Mouse (Mus musculus): Measurements from ENCODE around the gene Anxa11. TPM values are rescaled to one million over a fixed set of nuclear protein-coding genes. Genes with fewer than 3 reads are reported as not detected.
A peak's percentile ranks its signal among the peaks of the same experiment; 100 is the strongest.

Anxa11 gene
- polyA plus RNA-seq (2012; rRNA removed): 113 and 122 TPM in 2 replicates

GRCm38 (mm10) chr14:25841991-25842687 is at the start of gene Anxa11:
TSS of gene Anxa11 (plus strand) at chr14:25842156.
- no peaks in the 10 kb centered on the region for H3K36me3 ChIP-seq (ENCODE audit: control insufficient read depth, insufficient read depth, low read length)
- peaks cover 7% of the 10 kb centered on the region for H3K4me1 ChIP-seq (replicated peaks; ENCODE audit: control insufficient read depth, insufficient read depth, low read length)
- WGBS: under 1% methylated on average over 54 of the region's 54 CpGs
- TF ChIP-seq POLR2A (IDR thresholded peaks at IDR 0.05; ENCODE audit: control insufficient read depth, extremely low read depth, insufficient read depth, low read length, poor library complexity): peak; percentile 64; the same call in 1 of the 2 replicates
- 0 out of 2 replicates have a peak, but pooled peaks have one; percentile 56 for TF ChIP-seq CTCF (IDR thresholded peaks at IDR 0.05; ENCODE audit: borderline replicate concordance, control insufficient read depth, extremely low read depth, insufficient read depth, low read length, poor library complexity)
- no peaks in the 10 kb centered on the region for H3K27me3 ChIP-seq (ENCODE audit: control insufficient read depth, insufficient read depth, low read length)
- peak within 1 kb of the TSS; percentile 35; the same call in 1 of the 2 replicates for H3K27ac ChIP-seq (ENCODE audit: control insufficient read depth, insufficient read depth, low read length)
- DNase-seq: peak; percentile 96
- H3K4me3 ChIP-seq (ENCODE audit: control insufficient read depth, insufficient read depth, low read length): peak within 1 kb of the TSS; percentile 89

GRCm38 (mm10) chr14:25794331-25794730 is 47.6 kb upstream of the Anxa11 start:
- no peak for TF ChIP-seq CTCF (IDR thresholded peaks at IDR 0.05; ENCODE audit: borderline replicate concordance, control insufficient read depth, extremely low read depth, insufficient read depth, low read length, poor library complexity)
- TF ChIP-seq POLR2A (IDR thresholded peaks at IDR 0.05; ENCODE audit: control insufficient read depth, extremely low read depth, insufficient read depth, low read length, poor library complexity): no peak
- H3K36me3 ChIP-seq (ENCODE audit: control insufficient read depth, insufficient read depth, low read length): no peaks in the 10 kb centered on the region
- no peak overlapping the region for H3K27ac ChIP-seq (ENCODE audit: control insufficient read depth, insufficient read depth, low read length)
- no peaks in the 10 kb centered on the region for H3K27me3 ChIP-seq (ENCODE audit: control insufficient read depth, insufficient read depth, low read length)
- no peaks in the 10 kb centered on the region for H3K4me1 ChIP-seq (replicated peaks; ENCODE audit: control insufficient read depth, insufficient read depth, low read length)
- WGBS: 90% methylated on average over 2 of the region's 2 CpGs
- DNase-seq: no peak
- no peak overlapping the region for H3K4me3 ChIP-seq (ENCODE audit: control insufficient read depth, insufficient read depth, low read length)

DNA sequence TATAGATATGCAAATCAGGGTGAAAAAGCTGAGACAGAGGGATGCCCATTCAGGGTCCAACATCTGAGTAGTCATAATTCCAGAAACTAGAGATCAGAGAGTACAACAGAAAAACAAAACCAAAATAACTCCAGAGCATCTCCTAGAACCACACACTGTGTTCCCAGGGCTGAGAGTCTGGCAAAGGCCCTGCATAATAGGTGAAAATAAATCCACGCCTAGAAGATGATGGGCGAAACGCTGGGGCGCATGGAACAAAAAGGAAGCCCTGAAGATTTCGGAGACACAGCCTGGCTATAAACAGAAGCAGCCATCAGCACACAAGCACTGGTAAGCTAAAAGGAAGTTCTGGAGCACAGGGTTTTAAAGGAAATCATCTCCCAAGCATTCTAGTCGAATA is 46.9 kb upstream of the Anxa11 start:
- Histone ChIP-seq H3K27ac (ENCODE audit: control insufficient read depth, insufficient read depth, low read length) (no peak overlapping the region), H3K36me3 (ENCODE audit: control insufficient read depth, insufficient read depth, low read length) (no peaks in the 10 kb centered on the region), H3K4me3 (ENCODE audit: control insufficient read depth, insufficient read depth, low read length) (no peak overlapping the region), H3K27me3 (ENCODE audit: control insufficient read depth, insufficient read depth, low read length) (no peaks in the 10 kb centered on the region), H3K4me1 (replicated peaks; ENCODE audit: control insufficient read depth, insufficient read depth, low read length) (no peaks in the 10 kb centered on the region)
- TF ChIP-seq CTCF (IDR thresholded peaks at IDR 0.05; ENCODE audit: borderline replicate concordance, control insufficient read depth, extremely low read depth, insufficient read depth, low read length, poor library complexity) (no peak), POLR2A (IDR thresholded peaks at IDR 0.05; ENCODE audit: control insufficient read depth, extremely low read depth, insufficient read depth, low read length, poor library complexity) (no peak)
- WGBS: 91% methylated on average over 6 of the region's 6 CpGs
- no peak for DNase-seq

GRCm38 (mm10) chr14:25795561-25796174 is 46.3 kb upstream of the Anxa11 start:
- Histone ChIP-seq H3K27ac (ENCODE audit: control insufficient read depth, insufficient read depth, low read length) (no peak overlapping the region), H3K27me3 (ENCODE audit: control insufficient read depth, insufficient read depth, low read length) (no peaks in the 10 kb centered on the region), H3K4me1 (replicated peaks; ENCODE audit: control insufficient read depth, insufficient read depth, low read length) (no peaks in the 10 kb centered on the region), H3K4me3 (ENCODE audit: control insufficient read depth, insufficient read depth, low read length) (no peak overlapping the region), H3K36me3 (ENCODE audit: control insufficient read depth, insufficient read depth, low read length) (no peaks in the 10 kb centered on the region)
- WGBS: 62% methylated on average over 10 of the region's 10 CpGs
- no peak for DNase-seq
- no peak for TF ChIP-seq POLR2A (IDR thresholded peaks at IDR 0.05; ENCODE audit: control insufficient read depth, extremely low read depth, insufficient read depth, low read length, poor library complexity)
- TF ChIP-seq CTCF (IDR thresholded peaks at IDR 0.05; ENCODE audit: borderline replicate concordance, control insufficient read depth, extremely low read depth, insufficient read depth, low read length, poor library complexity): no peak

GRCm38 (mm10) chr14:25796619-25797018 is 45.3 kb upstream of the Anxa11 start:
- no peaks in the 10 kb centered on the region for H3K36me3 ChIP-seq (ENCODE audit: control insufficient read depth, insufficient read depth, low read length)
- no peak for DNase-seq
- 95% methylated on average over 7 of the region's 7 CpGs for WGBS
- no peak overlapping the region for H3K4me3 ChIP-seq (ENCODE audit: control insufficient read depth, insufficient read depth, low read length)
- no peaks in the 10 kb centered on the region for H3K4me1 ChIP-seq (replicated peaks; ENCODE audit: control insufficient read depth, insufficient read depth, low read length)
- no peaks in the 10 kb centered on the region for H3K27me3 ChIP-seq (ENCODE audit: control insufficient read depth, insufficient read depth, low read length)
- no peak overlapping the region for H3K27ac ChIP-seq (ENCODE audit: control insufficient read depth, insufficient read depth, low read length)
- TF ChIP-seq CTCF (IDR thresholded peaks at IDR 0.05; ENCODE audit: borderline replicate concordance, control insufficient read depth, extremely low read depth, insufficient read depth, low read length, poor library complexity) (no peak), POLR2A (IDR thresholded peaks at IDR 0.05; ENCODE audit: control insufficient read depth, extremely low read depth, insufficient read depth, low read length, poor library complexity) (no peak)

GRCm38 (mm10) chr14:25800166-25800960 is 41.6 kb upstream of the Anxa11 start:
- H3K4me1 ChIP-seq (replicated peaks; ENCODE audit: control insufficient read depth, insufficient read depth, low read length): no peaks in the 10 kb centered on the region
- TF ChIP-seq CTCF (IDR thresholded peaks at IDR 0.05; ENCODE audit: borderline replicate concordance, control insufficient read depth, extremely low read depth, insufficient read depth, low read length, poor library complexity) (peak; percentile 89), POLR2A (IDR thresholded peaks at IDR 0.05; ENCODE audit: control insufficient read depth, extremely low read depth, insufficient read depth, low read length, poor library complexity) (no peak)
- no peak overlapping the region for H3K4me3 ChIP-seq (ENCODE audit: control insufficient read depth, insufficient read depth, low read length)
- 34% methylated on average over 19 of the region's 19 CpGs for WGBS
- DNase-seq: peak; percentile 84
- H3K27ac ChIP-seq (ENCODE audit: control insufficient read depth, insufficient read depth, low read length): no peak overlapping the region
- no peaks in the 10 kb centered on the region for H3K36me3 ChIP-seq (ENCODE audit: control insufficient read depth, insufficient read depth, low read length)
- no peaks in the 10 kb centered on the region for H3K27me3 ChIP-seq (ENCODE audit: control insufficient read depth, insufficient read depth, low read length)

Measured in thymus, adult 2 months (tissue).